Mouse (Mus musculus): ENCODE measurements around the gene Ntn5.

Gene Ntn5

GRCm38 (mm10) chr7:45697894-45698293, 14.1 kb downstream of the Ntn5 start:
- DNase-seq (ENCODE audit: low spot score in 2 of 2), result no peak

GRCm38 (mm10) chr7:45699523-45700141, 15.8 kb downstream of the Ntn5 start, which contains the start of gene Car11:
Gene Car11 (plus strand): TSS chr7:45699843.
- DNase-seq (ENCODE audit: low spot score in 2 of 2), result no peak

- DNase-seq (ENCODE audit: low spot score in 2 of 2), result peak; percentile 69 to 79
Measured at GRCm38 (mm10) chr7:45700301-45701015, 16.6 kb downstream of the Ntn5 start.

GRCm38 (mm10) chr7:45701072-45701471, 17.2 kb downstream of the Ntn5 start:
- no peak for DNase-seq (ENCODE audit: low spot score in 2 of 2)

GRCm38 (mm10) chr7:45701607-45702006, 17.8 kb downstream of the Ntn5 start:
- DNase-seq (ENCODE audit: low spot score in 2 of 2), result no peak

- DNase-seq (ENCODE audit: low spot score in 2 of 2), result no peak
Measured at GRCm38 (mm10) chr7:45702316-45702715, 18.5 kb downstream of the Ntn5 start.

GRCm38 (mm10) chr7:45702809-45703520, 19.1 kb downstream of the Ntn5 start:
- DNase-seq (ENCODE audit: low spot score in 2 of 2), result no peak

GRCm38 (mm10) chr7:45703521-45704033, 19.8 kb downstream of the Ntn5 start:
- no peak for DNase-seq (ENCODE audit: low spot score in 2 of 2)

GRCm38 (mm10) chr7:45704046-45704559, 20.3 kb downstream of the Ntn5 start:
- peak; percentile 61 to 65 for DNase-seq (ENCODE audit: low spot score in 2 of 2)

GRCm38 (mm10) chr7:45704730-45705442, 21.1 kb downstream of the Ntn5 start, which contains the start of gene Dbp:
Gene Dbp (plus strand): TSS chr7:45705088.
- DNase-seq (ENCODE audit: low spot score in 2 of 2), result peak; percentile 99 to 100

- DNase-seq (ENCODE audit: low spot score in 2 of 2), result no peak
Measured at GRCm38 (mm10) chr7:45705443-45705864, 21.6 kb downstream of the Ntn5 start.

- DNase-seq (ENCODE audit: low spot score in 2 of 2), result peak; percentile 78 to 89
Measured at GRCm38 (mm10) chr7:45705873-45706281, 22.1 kb downstream of the Ntn5 start.

GRCm38 (mm10) chr7:45706721-45707241, 23.0 kb downstream of the Ntn5 start:
- DNase-seq (ENCODE audit: low spot score in 2 of 2), result peak; percentile 81 to 87

GRCm38 (mm10) chr7:45707375-45707967, 23.6 kb downstream of the Ntn5 start:
- peak; percentile 95 to 98 for DNase-seq (ENCODE audit: low spot score in 2 of 2)

GRCm38 (mm10) chr7:45708221-45708761, 24.5 kb downstream of the Ntn5 start:
- no peak for DNase-seq (ENCODE audit: low spot score in 2 of 2)

- no peak for DNase-seq (ENCODE audit: low spot score in 2 of 2)
Measured at GRCm38 (mm10) chr7:45709036-45709435, 25.2 kb downstream of the Ntn5 start.

GRCm38 (mm10) chr7:45709677-45710355, 26.0 kb downstream of the Ntn5 start:
- no peak for DNase-seq (ENCODE audit: low spot score in 2 of 2)

- DNase-seq (ENCODE audit: low spot score in 2 of 2), result no peak
Measured at GRCm38 (mm10) chr7:45710477-45711191, 26.8 kb downstream of the Ntn5 start.

Measured in urinary bladder, postnatal 36 days (tissue).